In the genomic region with DNA sequence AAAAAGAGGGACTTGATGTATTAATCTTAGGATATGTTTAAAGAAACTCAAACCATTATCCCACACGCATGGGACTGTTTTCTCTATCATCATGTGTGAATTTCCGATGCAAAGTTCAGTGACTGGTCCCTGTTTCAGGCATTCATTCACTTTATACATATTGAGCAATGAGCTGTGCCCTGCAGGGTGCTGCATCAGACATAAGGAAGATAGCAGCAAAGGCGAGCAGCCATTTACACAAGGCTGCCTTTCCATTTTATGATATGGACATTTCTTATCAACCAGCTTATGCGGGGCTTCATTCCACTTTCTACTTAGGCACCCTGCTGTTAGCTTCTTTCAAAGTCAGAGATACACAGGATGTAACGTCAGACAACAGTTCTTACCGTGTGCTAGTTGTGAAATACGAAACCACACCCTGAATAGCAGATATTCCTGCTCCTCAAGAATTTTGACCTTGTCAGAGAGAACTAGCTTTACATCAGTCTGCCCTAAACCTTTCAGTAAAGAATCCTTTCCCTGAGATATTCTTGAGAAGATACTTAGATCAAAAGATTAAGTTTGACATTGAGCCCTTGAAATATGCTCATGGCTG, we compare ENCODE assay signal across 13 mouse cellular contexts. TPM values are rescaled to one million over a fixed set of nuclear protein-coding genes. Genes with fewer than 3 reads are reported as not detected.
"Had no signal": no experiment of that assay in that cellular context is flagged by ENCODE, and none has a peak within 500 bp of the region (broad histone marks: within the 10 kb centered on the region; RNA-seq: fewer than 3 reads in every experiment).

No protein-coding gene starts in this region.

- H3K4me2 ChIP-seq: limb, embryonic 12.5 days; liver, embryonic 11.5 days; liver, embryonic 15.5 days; midbrain, embryonic 11.5 days had no signal

- DNase-seq: kidney, postnatal 10 days; kidney, postnatal 4 days; lung, adult 2 months; lung, postnatal 36 days; right cerebral cortex, adult 18-20 months; thymus, postnatal 4 days had no signal

- ATAC-seq: lung, postnatal 0 days had no signal

- H3K27ac ChIP-seq: layer of hippocampus, adult 2 months; limb, embryonic 12.5 days; liver, embryonic 15.5 days; stomach, postnatal 0 days had no signal

- H3K36me3 ChIP-seq: limb, embryonic 12.5 days; liver, embryonic 15.5 days had no signal

- H3K9me3 ChIP-seq: limb, embryonic 12.5 days; liver, embryonic 15.5 days had no signal

- H3K4me3 ChIP-seq: layer of hippocampus, adult 2 months; limb, embryonic 12.5 days; liver, embryonic 15.5 days had no signal

- H3K27me3 ChIP-seq: limb, embryonic 12.5 days; liver, embryonic 15.5 days had no signal

- H3K4me1 ChIP-seq: limb, embryonic 12.5 days; liver, embryonic 15.5 days had no signal

- H3K9ac ChIP-seq: limb, embryonic 12.5 days; liver, embryonic 15.5 days had no signal

RNA-seq across cellular contexts. Expression of a gene that starts 45.5 kb away (rescaled TPM):
- polyA plus RNA-seq: liver, embryonic 11.5 days had no signal
